Mouse (Mus musculus) right cerebral cortex, postnatal 14 days (tissue): ENCODE results near the gene Slc5a5.

Experiments
- DNase-seq: peaks from one replicate; pipeline ENCODE4 v3.0.0; 2022

Gene Slc5a5

GRCm38 (mm10) chr8:70878178-70878577 lies 14.4 kb downstream of the Slc5a5 start:
- DNase-seq: no peak

- DNase-seq: no peak
Measured at GRCm38 (mm10) chr8:70876382-70876781, 16.2 kb downstream of the Slc5a5 start.

- DNase-seq: no peak
Measured at GRCm38 (mm10) chr8:70874441-70874840, 18.1 kb downstream of the Slc5a5 start.

GRCm38 (mm10) chr8:70873364-70873985 lies 19.1 kb downstream of the Slc5a5 start, which contains the start of gene Ccdc124:
Gene Ccdc124 (minus strand): TSS chr8:70873935.
- DNase-seq: peak; percentile 96

- no peak for DNase-seq
Measured at GRCm38 (mm10) chr8:70872643-70873363, 19.8 kb downstream of the Slc5a5 start.

- DNase-seq: no peak
Measured at GRCm38 (mm10) chr8:70871195-70871807, 21.3 kb downstream of the Slc5a5 start.

- peak; percentile 77 for DNase-seq
Measured at GRCm38 (mm10) chr8:70869601-70870041, 22.9 kb downstream of the Slc5a5 start.

GRCm38 (mm10) chr8:70869199-70869571 lies 23.4 kb downstream of the Slc5a5 start:
- DNase-seq: no peak

GRCm38 (mm10) chr8:70868559-70869198 lies 23.9 kb downstream of the Slc5a5 start:
- DNase-seq: peak; percentile 44

GRCm38 (mm10) chr8:70866566-70866965 lies 26.0 kb downstream of the Slc5a5 start:
- no peak for DNase-seq

GRCm38 (mm10) chr8:70866001-70866520 lies 26.5 kb downstream of the Slc5a5 start:
- DNase-seq: no peak

GRCm38 (mm10) chr8:70865350-70866000 lies 27.1 kb downstream of the Slc5a5 start:
- DNase-seq: peak; percentile 99

- no peak for DNase-seq
Measured at GRCm38 (mm10) chr8:70864712-70865221, 27.8 kb downstream of the Slc5a5 start.

- DNase-seq: peak; percentile 46
Measured at GRCm38 (mm10) chr8:70863956-70864711, 28.4 kb downstream of the Slc5a5 start.

- DNase-seq: no peak
Measured at GRCm38 (mm10) chr8:70862824-70863641, 29.5 kb downstream of the Slc5a5 start, which contains the start of gene Kcnn1. Gene Kcnn1 (minus strand): TSS chr8:70863258.

- DNase-seq: no peak
Measured at GRCm38 (mm10) chr8:70857516-70857915, 35.0 kb downstream of the Slc5a5 start.

- DNase-seq: peak; percentile 80
Measured at GRCm38 (mm10) chr8:70856541-70857197, 35.9 kb downstream of the Slc5a5 start.

- no peak for DNase-seq
Measured at GRCm38 (mm10) chr8:70856028-70856427, 36.5 kb downstream of the Slc5a5 start.

GRCm38 (mm10) chr8:70853863-70854262 lies 38.7 kb downstream of the Slc5a5 start:
- DNase-seq: no peak

GRCm38 (mm10) chr8:70852595-70853231 lies 39.8 kb downstream of the Slc5a5 start:
- DNase-seq: no peak
